Mouse (Mus musculus) heart, postnatal 14 days (tissue): ENCODE results near the gene Cenpw. TPM values are rescaled to one million over a fixed set of nuclear protein-coding genes. Genes with fewer than 3 reads are reported as not detected.

Experiments
- DNase-seq, 2 experiments: peaks; one replicate each; pipeline ENCODE4 v3.0.0; 2021 to 2022
- intact Hi-C: fragments of 180-260 bp; cut with DNase I; formaldehyde crosslinking; loops from one replicate; pipeline ENCODE4 v1.15.1; 2025
- long read RNA-seq, 2 experiments: library from polyadenylated mRNA; stranded (forward); transcript quantifications; one replicate each; pipeline ENCODE4 v2.0.0; 2021
- total RNA-seq, 2 experiments: library from RNA; stranded (reverse); gene quantifications; 2 replicates each; pipeline ENCODE4 v1.2.3; 2021

The Cenpw gene
- 1 to 10 TPM; 1.3 to 1.5 TPM for total RNA-seq
- long read RNA-seq, experiment 1, full-length matches to known transcripts: 3 of 3 reads
- long read RNA-seq, experiment 1, partial matches to known transcripts: 0 of 3 reads
- long read RNA-seq, experiment 1, other reads (novel, unspliced or antisense): 0 of 3 reads
- long read RNA-seq, experiment 2, partial matches to known transcripts: 0 of 2 reads
- long read RNA-seq, experiment 2, other reads (novel, unspliced or antisense): 0 of 2 reads

- intact Hi-C loops: no loop called here
- DNase-seq: peak; percentile 81 to 91
Measured at GRCm38 (mm10) chr10:30199916-30200826, at the start of gene Cenpw. Gene Cenpw (minus strand): TSS chr10:30200560.

GRCm38 (mm10) chr10:30249654-30250053 lies 49.3 kb upstream of the Cenpw start:
- intact Hi-C loops: no loop called here
- DNase-seq: no peak

- intact Hi-C loops: no loop called here
- no peak for DNase-seq
Measured at GRCm38 (mm10) chr10:30199501-30199900, 859 bp downstream of the Cenpw start.

GRCm38 (mm10) chr10:30167700-30168099 lies 32.7 kb downstream of the Cenpw start:
- intact Hi-C loops: no loop called here
- no peak for DNase-seq
